Mouse (Mus musculus) neural tube, embryonic 14.5 days (tissue): ENCODE measurements at regions not wholly inside any gene's neighbourhood (a gene's known extent, or its start where the extent isn't known, plus 50 kb on each side); places are given as distances from the start of the nearest gene placed in this dataset.

Experiments
- ATAC-seq: fragments of 200-750 bp; cut with Nextera tagmentation; 2 replicates; pipeline ENCODE4 v1.8.0; 2017; ENCODE audit warnings: low read depth, mild to moderate bottlenecking, moderate TSS enrichment, moderate library complexity
- H3K27ac ChIP-seq: fragments of 300-500 bp; sonication (generic); 2 replicates; pipeline ENCODE4 v1.5.1; 2014; ENCODE audit warnings: low read depth, mild to moderate bottlenecking, control low read depth, low read length, moderate library complexity, mixed read lengths
- H3K27me3 ChIP-seq: fragments of 300-500 bp; sonication (generic); 2 replicates; pipeline ENCODE4 v1.6.1; 2014; ENCODE audit warnings: low read length; ENCODE audit not compliant: control insufficient read depth, insufficient read depth
- H3K36me3 ChIP-seq: fragments of 300-500 bp; sonication (generic); 2 replicates; pipeline ENCODE4 v1.6.1; 2014; ENCODE audit warnings: low read length, mixed read lengths; ENCODE audit not compliant: control insufficient read depth, insufficient read depth
- H3K4me1 ChIP-seq: fragments of 300-500 bp; sonication (generic); 2 replicates; pipeline ENCODE4 v1.6.1; 2014; ENCODE audit warnings: low read length; ENCODE audit not compliant: control insufficient read depth, insufficient read depth
- H3K4me2 ChIP-seq: fragments of 300-500 bp; sonication (generic); 2 replicates; pipeline ENCODE4 v1.6.1; 2014; ENCODE audit warnings: mild to moderate bottlenecking, low read depth, low read length, control low read depth
- H3K4me3 ChIP-seq: fragments of 300-500 bp; sonication (generic); 2 replicates; pipeline ENCODE4 v1.5.1; 2014; ENCODE audit warnings: low read depth, low read length, control low read depth, mixed read lengths
- H3K9ac ChIP-seq: fragments of 300-500 bp; sonication (generic); replicated peaks from 2 replicates; pipeline ENCODE4 v1.6.1; 2014; ENCODE audit warnings: low read depth, mild to moderate bottlenecking, control low read depth, low read length, mixed read lengths
- H3K9me3 ChIP-seq: fragments of 300-500 bp; sonication (generic); 2 replicates; pipeline ENCODE4 v1.6.1; 2016; ENCODE audit warnings: low read length; ENCODE audit not compliant: control insufficient read depth
- WGBS: fragments of 180-500 bp; shearing (Covaris S2); extraction: QIAGEN DNeasy Blood & Tissue Kit; methylation state at CpG from one replicate; pipeline ENCODE4 v1.1.7; 2014; 5-methylcytosine and 5-hydroxymethylcytosine counted together

DNA sequence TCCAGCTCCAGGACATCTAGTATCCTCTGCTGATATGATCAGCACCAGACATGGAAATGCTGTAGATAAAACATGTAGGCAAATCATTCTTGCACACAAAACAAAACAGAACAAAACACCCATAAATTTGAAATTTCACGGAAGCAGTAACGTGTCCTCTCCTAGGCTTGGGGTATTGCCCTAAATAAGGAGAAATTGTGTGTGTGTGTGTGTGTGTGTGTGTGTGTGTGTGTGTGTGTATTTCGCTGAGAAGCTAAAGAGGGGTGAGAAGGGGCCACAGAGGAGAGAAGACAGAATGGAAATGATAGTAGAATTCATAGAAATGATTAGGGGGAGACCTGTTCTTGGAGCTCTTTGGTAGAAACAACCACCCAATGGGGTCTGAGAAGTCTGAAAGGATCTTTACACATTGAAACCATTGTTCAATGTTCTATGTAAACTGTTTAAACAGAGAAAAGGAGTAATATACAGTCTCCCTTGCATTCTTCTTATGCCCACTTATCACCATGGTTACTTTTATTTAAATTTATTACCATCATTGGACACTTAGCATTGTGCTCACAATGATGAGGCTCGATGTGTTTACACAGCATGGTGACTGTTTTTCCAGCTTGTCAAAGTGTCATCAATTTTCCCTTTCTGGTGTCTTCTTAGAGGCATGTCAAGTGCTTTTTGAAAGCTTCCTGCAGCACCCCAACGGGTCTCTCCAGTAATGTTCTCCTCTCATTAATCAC is 317.3 kb upstream of the 4933412E24Rik start:
- 9% methylated on average over 5 of the region's 5 CpGs for WGBS
- Histone ChIP-seq H3K9ac (no peak overlapping the region), H3K9me3 (no peaks in the 10 kb centered on the region), H3K4me2 (no peak overlapping the region), H3K27me3 (no peaks in the 10 kb centered on the region; the same call in none of the 2 replicates), H3K27ac (no peak overlapping the region), H3K4me1 (no peaks in the 10 kb centered on the region), H3K36me3 (no peaks in the 10 kb centered on the region), H3K4me3 (no peak overlapping the region)
- ATAC-seq, result peak; percentile 73

DNA sequence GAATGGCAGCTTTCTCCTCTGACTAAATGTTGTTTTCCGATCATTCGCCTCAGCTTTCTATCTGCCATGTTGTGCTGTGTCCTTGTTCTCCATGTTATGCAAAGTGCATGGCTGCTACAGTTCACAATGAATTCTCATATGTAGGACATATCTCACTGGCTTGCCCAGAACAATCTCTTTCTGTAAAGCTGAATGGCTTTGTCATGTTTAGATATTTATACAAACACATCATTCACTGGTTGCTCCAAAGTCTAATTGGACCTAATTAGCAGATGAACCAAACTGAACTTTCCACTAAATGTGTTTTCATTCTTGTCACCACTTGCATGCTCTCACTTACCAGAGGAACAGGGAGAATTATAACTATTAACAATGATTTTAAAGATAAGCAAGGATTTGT is 301.2 kb upstream of the 4933412E24Rik start:
- Histone ChIP-seq H3K4me1 (no peaks in the 10 kb centered on the region), H3K27me3 (no peaks in the 10 kb centered on the region), H3K9me3 (no peaks in the 10 kb centered on the region), H3K27ac (no peak overlapping the region), H3K4me3 (no peak overlapping the region), H3K36me3 (no peaks in the 10 kb centered on the region), H3K9ac (no peak overlapping the region), H3K4me2 (no peak overlapping the region)
- 95% methylated on average over 2 of the region's 2 CpGs for WGBS
- no peak for ATAC-seq

DNA sequence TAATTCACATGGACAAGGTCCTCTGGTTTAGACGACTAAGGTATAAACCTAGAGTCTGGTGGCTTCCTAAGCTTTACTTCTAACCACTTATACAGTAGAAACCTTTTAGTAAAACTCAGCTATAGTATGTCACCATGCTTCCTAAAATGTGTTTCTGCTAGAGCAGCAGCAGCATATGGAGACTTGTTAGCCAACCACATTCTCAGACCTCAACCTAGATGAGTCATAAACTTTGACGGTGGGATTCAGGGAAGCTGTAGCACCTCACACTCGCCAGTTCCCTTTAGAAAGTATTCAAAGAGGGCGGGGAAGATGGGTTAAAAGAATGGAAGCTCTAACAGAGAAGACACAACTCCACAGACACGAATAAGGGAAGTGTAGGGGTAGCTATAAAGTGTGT is 298.8 kb upstream of the 4933412E24Rik start:
- 56% methylated on average over 5 of the region's 5 CpGs for WGBS

DNA sequence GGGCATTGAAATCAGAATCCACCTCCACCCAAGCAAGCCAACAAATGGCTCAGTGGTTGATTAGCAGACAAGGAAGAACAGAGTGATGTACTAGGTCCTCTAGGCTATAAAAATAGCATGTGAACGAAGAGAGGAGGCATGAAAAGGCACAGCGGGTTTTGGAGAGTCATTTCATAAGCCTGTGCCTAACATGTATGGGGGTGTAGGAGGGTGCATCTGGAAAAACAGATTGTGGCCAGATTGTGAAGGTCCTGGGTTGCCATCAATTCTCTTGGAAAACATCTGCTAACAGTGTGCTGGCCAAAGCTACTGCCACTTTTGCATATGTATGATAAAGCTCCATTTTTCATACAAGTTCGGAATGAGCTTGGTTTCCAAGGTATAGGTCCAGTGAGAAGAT is 293.5 kb upstream of the 4933412E24Rik start:
- Histone ChIP-seq H3K4me2 (no peak overlapping the region), H3K4me3 (no peak overlapping the region), H3K27ac (no peak overlapping the region), H3K9ac (no peak overlapping the region), H3K9me3 (no peaks in the 10 kb centered on the region), H3K4me1 (no peaks in the 10 kb centered on the region), H3K27me3 (no peaks in the 10 kb centered on the region), H3K36me3 (no peaks in the 10 kb centered on the region)
- no peak for ATAC-seq
- 78% methylated on average over 3 of the region's 3 CpGs for WGBS

More for the DNA sequence above, 298.8 kb upstream of the 4933412E24Rik start:
- no peak overlapping the region for H3K27ac ChIP-seq
- no peak overlapping the region for H3K9ac ChIP-seq
- H3K4me3 ChIP-seq, result no peak overlapping the region
- H3K4me1 ChIP-seq, result no peaks in the 10 kb centered on the region
- no peak overlapping the region for H3K4me2 ChIP-seq
- ATAC-seq, result no peak
- no peaks in the 10 kb centered on the region for H3K27me3 ChIP-seq
- no peaks in the 10 kb centered on the region for H3K36me3 ChIP-seq
- no peaks in the 10 kb centered on the region for H3K9me3 ChIP-seq

DNA sequence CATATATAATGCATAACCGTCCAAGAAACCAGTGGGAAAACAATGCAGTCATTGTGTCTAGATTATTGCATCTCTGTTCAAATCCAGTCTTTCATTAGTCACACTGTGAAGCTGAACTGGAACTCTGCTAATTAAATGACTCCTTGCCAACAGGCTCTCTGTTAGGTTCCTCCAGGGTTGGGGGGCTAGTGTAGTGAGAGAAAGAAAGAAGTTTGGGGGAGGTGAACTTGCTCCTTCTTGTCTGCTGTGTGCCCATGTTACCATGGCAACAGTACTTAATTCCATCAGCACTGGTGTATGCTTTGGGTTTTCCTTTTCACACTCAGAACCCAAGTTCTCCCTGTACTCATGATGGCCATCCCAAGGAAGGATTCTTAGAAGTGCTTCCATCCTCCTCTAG is 292.6 kb upstream of the 4933412E24Rik start:
- no peak for ATAC-seq
- H3K9me3 ChIP-seq, result no peaks in the 10 kb centered on the region
- H3K27me3 ChIP-seq, result no peaks in the 10 kb centered on the region
- WGBS, result 54% methylated on average over 1 of the region's 1 CpGs
- H3K4me3 ChIP-seq, result no peak overlapping the region
- H3K36me3 ChIP-seq, result no peaks in the 10 kb centered on the region
- no peak overlapping the region for H3K9ac ChIP-seq
- no peak overlapping the region for H3K27ac ChIP-seq
- no peaks in the 10 kb centered on the region for H3K4me1 ChIP-seq
- no peak overlapping the region for H3K4me2 ChIP-seq

DNA sequence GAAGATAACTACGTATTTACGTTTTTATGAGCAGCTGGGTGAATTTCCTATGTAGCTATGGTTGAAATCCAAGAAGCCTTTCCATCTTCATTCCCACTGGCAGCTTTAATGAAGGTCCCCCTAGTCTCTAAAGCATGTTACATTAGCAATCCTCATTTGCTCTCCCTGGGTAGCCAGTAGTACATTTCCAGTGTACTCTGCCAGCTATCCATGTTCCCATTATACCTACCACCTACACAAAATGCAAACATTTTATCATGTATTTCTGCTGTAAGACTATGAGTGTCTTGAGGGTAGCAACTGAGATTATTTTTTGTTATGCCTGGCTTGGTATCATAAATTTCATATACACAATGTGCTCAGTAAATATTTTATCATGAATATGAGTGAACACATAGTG is 291.7 kb upstream of the 4933412E24Rik start:
- Histone ChIP-seq H3K36me3 (no peaks in the 10 kb centered on the region), H3K9ac (no peak overlapping the region), H3K27me3 (no peaks in the 10 kb centered on the region), H3K4me1 (no peaks in the 10 kb centered on the region), H3K4me2 (no peak overlapping the region), H3K4me3 (no peak overlapping the region), H3K9me3 (no peaks in the 10 kb centered on the region), H3K27ac (no peak overlapping the region)
- 72% methylated on average over 2 of the region's 2 CpGs for WGBS
- no peak for ATAC-seq

DNA sequence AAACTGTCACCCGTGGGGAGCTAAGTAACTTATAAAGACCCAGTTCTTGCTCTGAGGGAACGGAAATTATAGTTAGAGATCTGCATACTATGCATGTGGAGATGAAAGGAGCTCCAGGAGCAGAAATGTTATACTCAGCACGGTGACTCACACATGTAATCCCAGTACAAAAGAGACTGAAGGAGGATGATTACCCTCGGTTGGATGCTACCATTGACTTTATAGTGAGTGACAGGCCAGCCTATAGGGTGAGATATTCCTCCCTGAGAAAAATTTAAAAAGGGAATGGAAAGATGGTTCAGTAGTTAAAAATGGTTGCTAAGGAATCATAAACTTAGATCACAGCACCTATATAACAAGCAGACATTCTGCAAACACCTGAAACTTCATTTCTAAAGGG is 287.1 kb upstream of the 4933412E24Rik start:
- ATAC-seq, result no peak
- no peak overlapping the region for H3K4me2 ChIP-seq
- no peaks in the 10 kb centered on the region for H3K27me3 ChIP-seq
- H3K4me3 ChIP-seq, result no peak overlapping the region
- no peaks in the 10 kb centered on the region for H3K9me3 ChIP-seq
- no peaks in the 10 kb centered on the region for H3K4me1 ChIP-seq
- 75% methylated on average over 4 of the region's 4 CpGs for WGBS
- no peak overlapping the region for H3K27ac ChIP-seq
- no peak overlapping the region for H3K9ac ChIP-seq
- H3K36me3 ChIP-seq, result no peaks in the 10 kb centered on the region

DNA sequence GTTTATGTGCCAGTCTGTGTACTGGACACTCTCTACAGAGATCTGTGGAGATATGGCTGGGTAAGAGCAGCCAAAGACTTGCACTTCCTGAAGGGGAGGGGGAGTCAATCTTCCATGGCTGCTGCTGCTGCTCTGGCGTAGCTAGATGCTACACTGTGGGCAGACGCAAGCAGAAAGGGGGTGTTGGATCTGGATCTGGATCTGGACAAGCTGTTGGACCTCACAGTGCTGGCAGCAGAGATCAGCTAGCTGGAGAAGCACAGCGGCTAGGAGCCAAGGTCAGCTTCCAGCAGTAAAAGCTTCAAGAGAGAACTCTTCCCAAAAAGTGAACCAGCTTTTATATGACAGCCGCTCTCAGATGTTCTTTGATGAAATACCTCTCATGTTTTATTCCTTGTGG is 285.5 kb upstream of the 4933412E24Rik start:
- H3K27ac ChIP-seq, result no peak overlapping the region
- no peak for ATAC-seq

DNA sequence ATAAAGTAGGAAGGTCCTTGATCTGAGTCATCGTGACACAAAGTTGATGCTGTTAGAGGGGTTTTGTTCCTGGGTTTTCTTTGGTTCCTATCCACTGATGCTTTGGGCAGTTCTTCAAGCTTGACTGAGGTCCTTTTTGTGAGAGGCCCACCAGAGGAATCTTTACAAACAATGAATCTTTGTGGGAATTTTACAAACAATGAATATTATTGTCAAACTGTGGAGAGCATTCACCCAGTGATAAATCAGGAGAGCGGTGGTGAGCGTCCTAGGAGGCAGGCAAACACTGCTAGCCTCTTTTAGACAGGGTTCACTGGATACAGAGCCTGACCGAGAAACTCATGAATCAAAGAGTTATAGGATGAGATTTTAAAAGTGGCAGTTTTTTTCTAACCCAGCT is 268.9 kb upstream of the 4933412E24Rik start:
- ATAC-seq, result no peak
- H3K27ac ChIP-seq, result no peak overlapping the region
- H3K4me2 ChIP-seq, result no peak overlapping the region
- H3K27me3 ChIP-seq, result no peaks in the 10 kb centered on the region
- 15% methylated on average over 4 of the region's 4 CpGs for WGBS
- H3K9ac ChIP-seq, result no peak overlapping the region
- H3K36me3 ChIP-seq, result no peaks in the 10 kb centered on the region
- H3K9me3 ChIP-seq, result no peaks in the 10 kb centered on the region
- no peak overlapping the region for H3K4me3 ChIP-seq
- no peaks in the 10 kb centered on the region for H3K4me1 ChIP-seq

More for the DNA sequence above, 285.5 kb upstream of the 4933412E24Rik start:
- Histone ChIP-seq H3K9ac (no peak overlapping the region), H3K4me3 (no peak overlapping the region), H3K4me2 (no peak overlapping the region), H3K9me3 (no peaks in the 10 kb centered on the region), H3K36me3 (no peaks in the 10 kb centered on the region), H3K4me1 (no peaks in the 10 kb centered on the region), H3K27me3 (no peaks in the 10 kb centered on the region)
- 83% methylated on average over 4 of the region's 4 CpGs for WGBS
